Mouse (Mus musculus): Measurements from ENCODE around the gene Ermap. TPM values are rescaled to one million over a fixed set of nuclear protein-coding genes. Genes with fewer than 3 reads are reported as not detected.

Gene Ermap
- polyA plus RNA-seq, 1 experiment, result not detected

- Histone ChIP-seq H3K4me3 (ENCODE audit: insufficient read depth, low read depth, low read length) (no peak overlapping the region), H3K27ac (ENCODE audit: insufficient read depth, low read depth, low read length) (no peak overlapping the region), H3K4me1 (ENCODE audit: control insufficient read depth, insufficient read depth, low read length) (0 out of 2 replicates have a peak, but pooled peaks cover 2% of the 10 kb centered on the region)
- TF ChIP-seq CTCF (IDR thresholded peaks at IDR 0.05; ENCODE audit: insufficient read depth, low read depth, low read length) (no peak), POLR2A (IDR thresholded peaks at IDR 0.05; ENCODE audit: insufficient read depth, low read depth, low read length) (no peak)
- WGBS, result 88% methylated on average over 8 of the region's 8 CpGs
Measured at GRCm38 (mm10) chr4:119190618-119191017, 807 bp upstream of the Ermap start.

- Histone ChIP-seq H3K4me1 (ENCODE audit: control insufficient read depth, insufficient read depth, low read length) (no peaks in the 10 kb centered on the region), H3K27ac (ENCODE audit: insufficient read depth, low read depth, low read length) (no peak overlapping the region), H3K4me3 (ENCODE audit: insufficient read depth, low read depth, low read length) (no peak overlapping the region)
- no peak for TF ChIP-seq CTCF (IDR thresholded peaks at IDR 0.05; ENCODE audit: insufficient read depth, low read depth, low read length)
- no peak for TF ChIP-seq POLR2A (IDR thresholded peaks at IDR 0.05; ENCODE audit: insufficient read depth, low read depth, low read length)
- 74% methylated on average over 6 of the region's 6 CpGs for WGBS
Measured at GRCm38 (mm10) chr4:119189392-119189791, 419 bp downstream of the Ermap start.

- 53% methylated on average over 11 of the region's 11 CpGs for WGBS
- H3K27ac ChIP-seq (ENCODE audit: insufficient read depth, low read depth, low read length), result no peak overlapping the region
- TF ChIP-seq CTCF (IDR thresholded peaks at IDR 0.05; ENCODE audit: insufficient read depth, low read depth, low read length) (no peak), POLR2A (IDR thresholded peaks at IDR 0.05; ENCODE audit: insufficient read depth, low read depth, low read length) (no peak)
- 0 out of 2 replicates have a peak, but pooled peaks cover 4% of the 10 kb centered on the region for H3K4me1 ChIP-seq (ENCODE audit: control insufficient read depth, insufficient read depth, low read length)
- H3K4me3 ChIP-seq (ENCODE audit: insufficient read depth, low read depth, low read length), result no peak overlapping the region
Measured at GRCm38 (mm10) chr4:119188060-119188785, 1.6 kb downstream of the Ermap start.

GRCm38 (mm10) chr4:119185771-119186170 lies 4.0 kb downstream of the Ermap start:
- WGBS, result 87% methylated on average over 4 of the region's 4 CpGs
- Histone ChIP-seq H3K4me1 (ENCODE audit: control insufficient read depth, insufficient read depth, low read length) (0 out of 2 replicates have a peak, but pooled peaks cover 4% of the 10 kb centered on the region), H3K4me3 (ENCODE audit: insufficient read depth, low read depth, low read length) (no peak overlapping the region), H3K27ac (ENCODE audit: insufficient read depth, low read depth, low read length) (no peak overlapping the region)
- TF ChIP-seq CTCF (IDR thresholded peaks at IDR 0.05; ENCODE audit: insufficient read depth, low read depth, low read length) (no peak), POLR2A (IDR thresholded peaks at IDR 0.05; ENCODE audit: insufficient read depth, low read depth, low read length) (no peak)

- H3K4me3 ChIP-seq (ENCODE audit: insufficient read depth, low read depth, low read length), result no peak overlapping the region
- 11% methylated on average over 1 of the region's 1 CpGs for WGBS
Measured at GRCm38 (mm10) chr4:119183525-119183924, 6.3 kb downstream of the Ermap start.

GRCm38 (mm10) chr4:119181456-119181855 lies 8.4 kb downstream of the Ermap start:
- no peak for TF ChIP-seq CTCF (IDR thresholded peaks at IDR 0.05; ENCODE audit: insufficient read depth, low read depth, low read length)
- no peak for TF ChIP-seq POLR2A (IDR thresholded peaks at IDR 0.05; ENCODE audit: insufficient read depth, low read depth, low read length)
- 0 out of 2 replicates have a peak, but pooled peaks cover 4% of the 10 kb centered on the region for H3K4me1 ChIP-seq (ENCODE audit: control insufficient read depth, insufficient read depth, low read length)
- WGBS, result 92% methylated on average over 9 of the region's 9 CpGs
- no peak overlapping the region for H3K4me3 ChIP-seq (ENCODE audit: insufficient read depth, low read depth, low read length)
- no peak overlapping the region for H3K27ac ChIP-seq (ENCODE audit: insufficient read depth, low read depth, low read length)

More at GRCm38 (mm10) chr4:119183525-119183924, 6.3 kb downstream of the Ermap start:
- H3K27ac ChIP-seq (ENCODE audit: insufficient read depth, low read depth, low read length), result no peak overlapping the region
- TF ChIP-seq CTCF (IDR thresholded peaks at IDR 0.05; ENCODE audit: insufficient read depth, low read depth, low read length) (no peak), POLR2A (IDR thresholded peaks at IDR 0.05; ENCODE audit: insufficient read depth, low read depth, low read length) (no peak)
- 0 out of 2 replicates have a peak, but pooled peaks cover 4% of the 10 kb centered on the region for H3K4me1 ChIP-seq (ENCODE audit: control insufficient read depth, insufficient read depth, low read length)

GRCm38 (mm10) chr4:119180133-119180707 lies 9.6 kb downstream of the Ermap start:
- WGBS, result 63% methylated on average over 4 of the region's 4 CpGs
- no peak overlapping the region for H3K4me3 ChIP-seq (ENCODE audit: insufficient read depth, low read depth, low read length)
- H3K27ac ChIP-seq (ENCODE audit: insufficient read depth, low read depth, low read length), result no peak overlapping the region
- H3K4me1 ChIP-seq (ENCODE audit: control insufficient read depth, insufficient read depth, low read length), result 0 out of 2 replicates have a peak, but pooled peaks cover 4% of the 10 kb centered on the region
- TF ChIP-seq POLR2A (IDR thresholded peaks at IDR 0.05; ENCODE audit: insufficient read depth, low read depth, low read length) (no peak), CTCF (IDR thresholded peaks at IDR 0.05; ENCODE audit: insufficient read depth, low read depth, low read length) (no peak)

GRCm38 (mm10) chr4:119178331-119178730 lies 11.5 kb downstream of the Ermap start:
- WGBS, result 85% methylated on average over 18 of the region's 18 CpGs

GRCm38 (mm10) chr4:119177702-119178101 lies 12.1 kb downstream of the Ermap start:
- Histone ChIP-seq H3K4me1 (ENCODE audit: control insufficient read depth, insufficient read depth, low read length) (no peaks in the 10 kb centered on the region), H3K4me3 (ENCODE audit: insufficient read depth, low read depth, low read length) (no peak overlapping the region), H3K27ac (ENCODE audit: insufficient read depth, low read depth, low read length) (no peak overlapping the region)
- TF ChIP-seq CTCF (IDR thresholded peaks at IDR 0.05; ENCODE audit: insufficient read depth, low read depth, low read length) (no peak), POLR2A (IDR thresholded peaks at IDR 0.05; ENCODE audit: insufficient read depth, low read depth, low read length) (no peak)
- WGBS, result 81% methylated on average over 5 of the region's 5 CpGs

More at GRCm38 (mm10) chr4:119178331-119178730, 11.5 kb downstream of the Ermap start:
- TF ChIP-seq CTCF (IDR thresholded peaks at IDR 0.05; ENCODE audit: insufficient read depth, low read depth, low read length) (no peak), POLR2A (IDR thresholded peaks at IDR 0.05; ENCODE audit: insufficient read depth, low read depth, low read length) (no peak)
- Histone ChIP-seq H3K4me3 (ENCODE audit: insufficient read depth, low read depth, low read length) (no peak overlapping the region), H3K27ac (ENCODE audit: insufficient read depth, low read depth, low read length) (no peak overlapping the region), H3K4me1 (ENCODE audit: control insufficient read depth, insufficient read depth, low read length) (no peaks in the 10 kb centered on the region)

All from olfactory bulb, adult 2 months (tissue).